ENCODE assay signal across 20 mouse cellular contexts in the genomic region with DNA sequence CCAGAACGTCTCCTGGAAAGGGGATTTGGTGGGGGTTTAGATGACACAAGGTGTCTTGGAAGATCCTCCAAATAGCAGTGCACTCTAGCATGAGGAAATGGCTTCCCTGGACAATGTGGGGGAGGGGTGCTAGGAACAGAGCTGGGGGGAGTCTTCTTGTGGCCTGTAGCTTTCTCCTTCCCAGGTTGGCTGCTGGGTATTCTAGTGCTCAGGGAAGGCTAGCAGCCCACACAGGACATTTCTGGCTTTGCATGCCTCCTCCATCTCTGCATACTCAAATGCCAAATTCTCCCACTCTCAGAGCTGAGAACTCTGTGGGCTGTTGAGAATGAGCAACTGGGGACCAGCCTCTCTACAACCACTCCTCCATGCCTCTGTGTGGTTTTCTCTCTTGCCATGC.
DNase-seq lines count a peak whose midpoint lies in the region; TF ChIP-seq lines count a peak whose summit lies in the region.
"Had no signal": no experiment of that assay in that cellular context is flagged by ENCODE, and none has a peak within 500 bp of the region (broad histone marks: within the 10 kb centered on the region; RNA-seq: fewer than 3 reads in every experiment).

No protein-coding gene starts in this region.

- no peak for TF ChIP-seq CTCF in cerebellum, adult 2 months (IDR thresholded peaks at IDR 0.05; ENCODE audit: borderline replicate concordance, insufficient read depth, low read depth, low read length)

- no peak for TF ChIP-seq POLR2A in cerebellum, adult 2 months (IDR thresholded peaks at IDR 0.05; ENCODE audit: borderline replicate concordance, insufficient read depth, low read length)

- no peak overlapping the region for H3K27ac ChIP-seq in cerebellum, adult 2 months (ENCODE audit: insufficient read depth, low read length)
- H3K27ac ChIP-seq: forebrain, embryonic 15.5 days; heart, embryonic 15.5 days; kidney, postnatal 0 days; midbrain, embryonic 12.5 days had no signal

- H3K27me3 ChIP-seq in cerebellum, adult 2 months (ENCODE audit: control insufficient read depth, insufficient read depth, low read length), result no peaks in the 10 kb centered on the region
- H3K27me3 ChIP-seq: forebrain, embryonic 15.5 days; heart, embryonic 15.5 days; midbrain, embryonic 12.5 days had no signal

- intact Hi-C loops in left cerebral cortex, postnatal 36 days (cut with DNase I), result no loop called here

- no peak overlapping the region for H3K4me3 ChIP-seq in cerebellum, adult 2 months (replicated peaks; ENCODE audit: insufficient read depth, low read depth, low read length)
- H3K4me3 ChIP-seq: forebrain, embryonic 15.5 days; heart, embryonic 15.5 days; midbrain, embryonic 12.5 days had no signal

- peak; percentile 85 for DNase-seq in right cerebral cortex, adult 18-20 months
- DNase-seq in right cerebral cortex, postnatal 4 days, result no peak
- DNase-seq in layer of hippocampus, adult 9-11 months, result peak; percentile 64
- peak; percentile 60 to 75 for DNase-seq in left cerebral cortex, postnatal 36 days (ENCODE audit: low spot score in 2 of 2)
- no peak for DNase-seq in kidney, adult 8-10 months
- no peak for DNase-seq in urinary bladder, adult 2 months (ENCODE audit: low spot score)
- DNase-seq in cerebellum, adult 2 months, result no peak
- DNase-seq: adrenal gland, adult 8-10 months; cerebellum, postnatal 14 days; embryo, embryonic 11 days; gastrocnemius, postnatal 10 days; heart, adult 18-20 months; heart, postnatal 4 days; liver; lung, postnatal 10 days; thymus, postnatal 14 days had no signal

- WGBS in cerebellum, adult 2 months, result 56% methylated on average over 1 of the region's 1 CpGs

- H3K4me1 ChIP-seq in cerebellum, adult 2 months (ENCODE audit: control insufficient read depth, insufficient read depth, low read length), result no peaks in the 10 kb centered on the region
- H3K4me1 ChIP-seq: forebrain, embryonic 15.5 days; midbrain, embryonic 12.5 days had no signal

Comparison
In these comparisons a context has a peak if more than half of its experiments do, and no peak if none do; other contexts are left out.
1. DNase-seq: peak in right cerebral cortex, adult 18-20 months (single experiment), layer of hippocampus, adult 9-11 months (single experiment) and left cerebral cortex, postnatal 36 days (2 of 2); none in right cerebral cortex, postnatal 4 days (single experiment), kidney, adult 8-10 months (0 of 2), urinary bladder, adult 2 months (single experiment) and cerebellum, adult 2 months (0 of 2).